Mouse (Mus musculus): ENCODE measurements at regions not wholly inside any gene's neighbourhood (a gene's known extent, or its start where the extent isn't known, plus 50 kb on each side); places are given as distances from the start of the nearest gene placed in this dataset.

- no peak for DNase-seq (ENCODE audit: low spot score)
Measured at GRCm38 (mm10) chr1:137746129-137746528, 429.4 kb downstream of the Ptprc start.

GRCm38 (mm10) chr1:137738157-137738851, 437.2 kb downstream of the Ptprc start:
- DNase-seq (ENCODE audit: low spot score): no peak

GRCm38 (mm10) chr1:137703882-137704281, 471.6 kb downstream of the Ptprc start:
- DNase-seq (ENCODE audit: low spot score): no peak

GRCm38 (mm10) chr1:137698876-137699275, 476.6 kb downstream of the Ptprc start:
- DNase-seq (ENCODE audit: low spot score): no peak

- DNase-seq (ENCODE audit: low spot score): no peak
Measured at GRCm38 (mm10) chr1:137697289-137697688, 478.2 kb downstream of the Ptprc start.

- DNase-seq (ENCODE audit: low spot score): no peak
Measured at GRCm38 (mm10) chr1:137696796-137697195, 478.7 kb downstream of the Ptprc start.

- no peak for DNase-seq (ENCODE audit: low spot score)
Measured at GRCm38 (mm10) chr1:137695751-137696150, 479.8 kb downstream of the Ptprc start.

- DNase-seq (ENCODE audit: low spot score): no peak
Measured at GRCm38 (mm10) chr1:137692525-137692924, 483.0 kb downstream of the Ptprc start.

- DNase-seq (ENCODE audit: low spot score): no peak
Measured at GRCm38 (mm10) chr1:137690860-137691595, 484.5 kb downstream of the Ptprc start.

- DNase-seq (ENCODE audit: low spot score): no peak
Measured at GRCm38 (mm10) chr1:137670650-137671049, 504.9 kb downstream of the Ptprc start.

- no peak for DNase-seq (ENCODE audit: low spot score)
Measured at GRCm38 (mm10) chr1:137669849-137670248, 505.7 kb downstream of the Ptprc start.

GRCm38 (mm10) chr1:137658141-137658540, 517.4 kb downstream of the Ptprc start:
- no peak for DNase-seq (ENCODE audit: low spot score)

- DNase-seq (ENCODE audit: low spot score): no peak
Measured at GRCm38 (mm10) chr1:137656900-137657458, 518.5 kb downstream of the Ptprc start.

- DNase-seq (ENCODE audit: low spot score): no peak
Measured at GRCm38 (mm10) chr1:137654171-137654570, 521.3 kb downstream of the Ptprc start.

GRCm38 (mm10) chr1:137653495-137653894, 522.0 kb downstream of the Ptprc start:
- no peak for DNase-seq (ENCODE audit: low spot score)

- no peak for DNase-seq (ENCODE audit: low spot score)
Measured at GRCm38 (mm10) chr1:137650629-137651028, 524.9 kb downstream of the Ptprc start.

GRCm38 (mm10) chr1:137650082-137650481, 525.4 kb downstream of the Ptprc start:
- DNase-seq (ENCODE audit: low spot score): no peak

GRCm38 (mm10) chr1:137648832-137649231, 526.7 kb downstream of the Ptprc start:
- DNase-seq (ENCODE audit: low spot score): no peak

GRCm38 (mm10) chr1:137644601-137645040, 530.9 kb downstream of the Ptprc start:
- no peak for DNase-seq (ENCODE audit: low spot score)

- no peak for DNase-seq (ENCODE audit: low spot score)
Measured at GRCm38 (mm10) chr1:137643508-137643907, 532.0 kb downstream of the Ptprc start.

- DNase-seq (ENCODE audit: low spot score): no peak
Measured at GRCm38 (mm10) chr1:137640848-137641247, 534.7 kb downstream of the Ptprc start.

- no peak for DNase-seq (ENCODE audit: low spot score)
Measured at GRCm38 (mm10) chr1:137636947-137637346, 538.6 kb downstream of the Ptprc start.

- no peak for DNase-seq (ENCODE audit: low spot score)
Measured at GRCm38 (mm10) chr1:137636321-137636944, 539.1 kb downstream of the Ptprc start.

All from ovary, postnatal 10 days (tissue).